Mouse (Mus musculus) leukemia stem cell, adult 10-12 weeks (primary cell): ENCODE data around the gene Gm9789. TPM values are rescaled to one million over a fixed set of nuclear protein-coding genes. Genes with fewer than 3 reads are reported as not detected.

Experiments
- polyA plus RNA-seq: library from polyadenylated mRNA; stranded (reverse); fragments of >175 nt; gene quantifications from 2 replicates; pipeline ENCODE4 v1.2.3, GENCODE M21; 2012; ENCODE audit warnings: low replicate concordance

The Gm9789 gene
- not detected in 2 replicates for polyA plus RNA-seq

DNA sequence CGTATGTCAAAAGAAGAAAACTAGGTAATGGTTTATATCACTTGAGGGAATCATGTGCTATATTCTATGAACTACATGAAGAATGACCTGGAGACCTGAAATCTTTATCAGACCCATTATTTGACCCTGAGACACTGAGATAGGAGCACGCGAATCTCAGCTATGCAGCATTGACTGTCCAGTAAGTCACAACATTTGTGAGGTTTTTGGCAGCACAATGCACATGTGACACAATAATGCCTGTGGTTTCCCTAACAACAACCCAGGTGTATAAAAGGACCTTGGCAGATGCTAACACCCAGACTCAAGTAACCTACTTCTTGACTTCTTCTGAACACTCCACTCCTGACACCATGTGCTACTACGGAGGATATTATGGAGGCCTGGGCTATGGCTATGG lies at the start of gene Gm9789:
TSS of gene Gm9789 (plus strand) at position 301 of the 400 bp plus-strand sequence.

DNA sequence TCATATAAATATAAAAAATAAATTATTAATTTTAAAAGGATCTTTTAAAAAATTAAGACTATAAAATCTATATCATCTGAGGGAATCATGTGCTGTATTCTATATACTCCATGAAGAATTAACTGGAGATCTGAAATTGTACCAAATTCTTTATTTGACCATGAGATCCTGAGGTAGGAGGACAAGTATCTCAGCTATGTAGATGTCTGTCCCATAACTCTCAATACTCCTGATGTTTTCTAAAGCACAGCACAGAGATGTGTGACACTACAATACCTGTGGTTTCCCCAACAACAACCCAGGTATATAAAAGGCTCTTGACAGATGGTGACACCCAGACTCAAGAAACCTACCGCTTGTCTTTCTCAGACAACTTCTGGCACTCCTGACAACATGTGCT lies 17.2 kb upstream of the Gm9789 start, which contains the start of gene Gm6358:
TSS of gene Gm6358 (plus strand) at position 301 of the 400 bp plus-strand sequence.

DNA sequence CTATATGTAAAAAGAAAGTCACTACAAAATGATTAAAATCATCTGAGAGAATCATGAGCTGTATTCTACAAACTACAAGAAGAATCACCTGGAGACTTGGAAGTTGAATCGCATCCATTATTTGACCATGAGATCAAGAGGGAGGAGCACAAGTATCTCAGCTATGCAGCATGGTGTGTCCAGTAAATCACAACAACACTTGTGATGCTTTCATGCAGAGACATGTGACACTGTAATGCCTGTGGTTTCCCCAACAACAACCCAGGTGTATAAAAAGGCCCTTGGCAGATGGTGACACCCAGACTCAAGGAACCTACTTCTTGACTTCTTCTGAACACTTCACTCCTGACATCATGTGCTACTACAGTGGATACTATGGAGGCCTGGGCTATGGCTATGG lies 7.0 kb upstream of the Gm9789 start, which contains the start of gene Gm10061:
TSS of gene Gm10061 (plus strand) at position 301 of the 400 bp plus-strand sequence.

DNA sequence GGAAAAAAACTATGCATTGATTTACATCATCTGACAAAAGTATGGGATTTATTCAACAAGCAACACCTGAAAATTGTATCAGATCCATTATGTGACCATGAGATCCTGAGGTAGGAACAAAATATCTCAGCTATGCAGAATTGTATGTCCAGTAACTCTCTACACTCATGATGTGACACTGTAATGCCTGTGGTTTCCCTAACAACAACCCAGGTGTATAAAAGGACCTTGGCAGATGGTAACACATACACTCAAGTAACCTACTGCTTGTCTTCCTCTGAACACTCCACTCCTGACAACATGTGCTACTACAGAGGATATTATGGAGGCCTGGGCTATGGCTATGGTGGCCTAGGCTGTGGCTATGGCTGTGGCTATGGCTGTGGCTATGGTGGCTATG lies 11.4 kb downstream of the Gm9789 start, which contains the start of gene Gm7735:
TSS of gene Gm7735 (plus strand) at position 301 of the 400 bp plus-strand sequence.

DNA sequence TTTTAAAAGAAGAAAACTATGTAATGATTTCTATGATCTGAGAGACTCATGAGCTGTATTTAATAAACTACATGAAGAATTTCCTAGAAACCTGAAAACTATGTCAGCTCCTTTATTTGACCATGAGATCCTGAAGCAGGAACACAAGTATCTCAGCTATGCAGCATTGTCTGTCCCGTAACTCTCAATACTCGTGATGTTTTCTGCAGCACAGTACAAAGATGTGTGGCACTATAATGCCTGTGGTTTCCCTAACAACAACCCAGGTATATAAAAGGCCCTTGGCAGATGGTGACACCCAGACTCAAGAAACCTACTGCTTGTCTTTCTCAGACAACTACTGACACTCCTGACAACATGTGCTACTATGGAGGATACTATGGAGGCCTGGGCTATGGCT lies 16.7 kb downstream of the Gm9789 start, which contains the start of gene 1110057P08Rik:
TSS of gene 1110057P08Rik (plus strand) at position 301 of the 400 bp plus-strand sequence.

DNA sequence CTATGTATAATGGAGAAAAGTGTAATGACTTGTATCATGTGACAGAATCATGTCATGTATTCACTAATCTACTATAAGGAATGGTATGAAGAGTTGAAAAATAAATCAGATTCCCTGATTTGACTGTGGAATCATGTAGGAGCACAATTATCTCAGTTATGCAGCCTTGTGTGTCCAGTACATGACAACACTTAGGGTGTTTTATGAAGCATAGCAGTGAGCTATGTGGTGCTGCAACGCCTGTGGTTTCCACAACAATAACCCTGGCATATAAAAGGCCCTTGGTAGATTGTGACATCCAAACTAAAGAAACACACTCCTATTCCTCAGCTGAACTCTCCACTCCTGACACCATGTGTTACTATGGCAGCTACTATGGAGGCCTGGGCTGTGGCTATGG lies 47.8 kb downstream of the Gm9789 start, which contains the start of gene Krtap20-2:
TSS of gene Krtap20-2 (plus strand) at position 301 of the 400 bp plus-strand sequence.

Other genes with a start within 250 kb of the Gm9789 start
- not detected in 2 replicates for gene Krtap19-9b, start 225.7 kb upstream of the Gm9789 start, polyA plus RNA-seq
- not detected in 2 replicates for gene Krtap16-3, start 195.1 kb upstream of the Gm9789 start, polyA plus RNA-seq
- gene Krtap22-2, start 147.2 kb upstream of the Gm9789 start, polyA plus RNA-seq = not detected in 2 replicates
- not detected in 2 replicates for gene Gm10229, start 142.7 kb upstream of the Gm9789 start, polyA plus RNA-seq
- not detected in 2 replicates for gene Krtap6-1, start 126.3 kb upstream of the Gm9789 start, polyA plus RNA-seq
- not detected in 2 replicates for gene Gm10228, start 116.5 kb upstream of the Gm9789 start, polyA plus RNA-seq
- not detected in 2 replicates for gene Krtap6-5, start 110.1 kb upstream of the Gm9789 start, polyA plus RNA-seq
- gene 1110025L11Rik, start 94.0 kb upstream of the Gm9789 start, polyA plus RNA-seq = not detected in 2 replicates
- not detected in 2 replicates for gene Krtap6-3, start 73.9 kb upstream of the Gm9789 start, polyA plus RNA-seq
- not detected in 2 replicates for gene Gm6358, start 17.1 kb upstream of the Gm9789 start, polyA plus RNA-seq
- not detected in 2 replicates for gene Gm10061, start 6.9 kb upstream of the Gm9789 start, polyA plus RNA-seq
- not detected in 2 replicates for gene Gm7735, start 11.5 kb downstream of the Gm9789 start, polyA plus RNA-seq
- gene 1110057P08Rik, start 16.8 kb downstream of the Gm9789 start, polyA plus RNA-seq = not detected in 2 replicates
- gene Krtap20-2, start 47.9 kb downstream of the Gm9789 start, polyA plus RNA-seq = not detected in 2 replicates
- not detected in 2 replicates for gene Krtap21-1, start 245.9 kb downstream of the Gm9789 start, polyA plus RNA-seq